Mouse (Mus musculus): ENCODE measurements around the gene 4833439L19Rik. TPM values are rescaled to one million over a fixed set of nuclear protein-coding genes. Genes with fewer than 3 reads are reported as not detected.

Gene 4833439L19Rik
- total RNA-seq, 2 experiments from 2014 or later = 43.9 to 70.1 TPM

DNA sequence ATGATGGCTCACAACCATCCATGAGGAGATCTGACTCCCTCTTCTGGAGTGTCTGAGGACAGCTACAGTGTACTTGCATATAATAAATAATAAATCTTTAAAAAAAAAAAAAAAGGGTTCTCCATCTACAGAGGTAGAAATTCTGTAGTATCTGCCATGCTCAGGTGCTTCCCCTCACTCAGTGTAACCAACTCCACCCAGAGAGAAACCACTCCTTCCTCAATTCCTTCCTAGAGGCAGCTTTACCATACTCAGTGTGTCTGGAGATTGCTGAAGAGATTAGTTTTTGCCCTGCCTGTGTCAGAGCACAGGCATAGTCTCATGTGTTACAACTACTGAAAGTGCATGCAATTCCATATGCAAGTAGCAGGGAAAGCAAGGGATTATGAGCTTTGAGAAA lies 33.1 kb downstream of the 4833439L19Rik start:
- no peak for ATAC-seq (ENCODE audit: poor library complexity, severe bottlenecking)

DNA sequence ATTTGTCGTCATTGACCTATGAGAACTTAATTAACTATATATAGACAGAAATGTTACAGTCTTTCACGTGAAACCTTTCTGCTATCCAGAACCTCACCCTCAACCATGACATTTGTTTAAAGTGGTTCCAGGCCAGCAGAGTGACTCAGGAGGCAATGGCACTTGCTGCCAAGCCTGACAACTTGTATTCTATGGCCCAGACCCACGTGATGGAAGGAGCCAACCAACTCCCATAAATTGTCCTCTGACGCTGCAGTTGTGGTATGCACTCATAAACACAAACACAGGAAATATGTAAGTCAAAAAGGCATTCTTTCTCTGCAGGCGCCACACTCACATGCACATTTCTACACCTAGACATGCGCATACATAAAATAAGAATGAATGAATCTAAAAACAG lies 38.1 kb downstream of the 4833439L19Rik start:
- no peak for ATAC-seq (ENCODE audit: poor library complexity, severe bottlenecking)

DNA sequence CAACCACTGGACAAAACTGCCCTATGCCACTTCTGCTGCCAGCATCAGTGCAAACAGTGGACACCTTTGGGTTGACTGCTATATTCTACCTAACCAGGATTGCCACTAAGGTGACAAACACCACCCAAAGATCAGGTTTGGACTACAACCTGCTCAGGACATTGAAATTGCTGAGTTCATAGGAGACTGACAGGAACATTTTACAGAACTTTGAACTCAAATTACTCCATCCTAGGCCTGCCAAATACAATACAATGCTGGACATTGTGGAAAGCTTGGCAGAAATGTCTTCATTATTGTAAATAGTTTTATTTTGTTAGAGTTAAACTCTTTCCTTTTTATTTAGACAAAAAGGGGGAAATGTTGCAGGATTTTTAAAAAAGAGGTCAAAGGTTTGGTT lies 44.1 kb downstream of the 4833439L19Rik start:
- ATAC-seq (ENCODE audit: poor library complexity, severe bottlenecking) = no peak

DNA sequence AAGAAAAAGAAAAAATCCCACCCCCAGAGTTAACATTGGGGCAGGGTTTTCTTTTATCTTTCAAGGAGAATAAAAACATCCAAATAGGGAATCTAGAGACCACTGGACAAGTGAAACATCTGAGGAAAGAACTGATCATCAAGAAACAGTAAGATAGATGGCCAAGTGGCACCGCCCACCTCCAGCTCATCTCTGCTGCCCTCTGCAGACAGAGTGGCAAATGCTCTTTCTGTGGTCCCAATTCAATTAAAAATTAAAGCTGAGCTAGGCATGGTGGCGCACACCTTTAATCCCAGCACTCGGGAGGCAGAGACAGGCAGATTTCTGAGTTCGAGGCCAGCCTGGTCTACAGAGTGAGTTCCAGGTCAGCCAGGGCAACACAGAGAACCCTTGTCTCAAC lies 45.0 kb downstream of the 4833439L19Rik start:
- ATAC-seq (ENCODE audit: poor library complexity, severe bottlenecking) = peak; percentile 71

DNA sequence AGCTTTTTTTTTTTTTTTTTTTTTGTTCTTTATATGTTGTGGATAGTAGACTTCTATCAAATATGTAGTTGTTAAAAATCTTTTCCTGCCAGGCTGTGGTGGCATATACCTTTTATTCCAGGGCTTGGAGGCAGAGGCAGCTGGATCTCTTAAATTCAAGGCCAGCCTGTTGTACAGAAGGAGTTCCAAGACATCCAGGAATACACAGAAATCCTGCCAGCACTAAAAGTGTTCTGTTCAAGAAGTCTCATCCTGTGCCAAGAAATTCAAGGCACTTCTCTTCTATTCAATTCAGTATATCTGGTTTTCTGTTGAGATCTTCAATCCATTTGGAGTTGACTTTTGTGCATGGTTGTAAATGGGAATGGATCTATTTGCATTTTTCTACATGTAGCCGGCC lies 59.3 kb downstream of the 4833439L19Rik start:
- no peak for ATAC-seq (ENCODE audit: poor library complexity, severe bottlenecking)

DNA sequence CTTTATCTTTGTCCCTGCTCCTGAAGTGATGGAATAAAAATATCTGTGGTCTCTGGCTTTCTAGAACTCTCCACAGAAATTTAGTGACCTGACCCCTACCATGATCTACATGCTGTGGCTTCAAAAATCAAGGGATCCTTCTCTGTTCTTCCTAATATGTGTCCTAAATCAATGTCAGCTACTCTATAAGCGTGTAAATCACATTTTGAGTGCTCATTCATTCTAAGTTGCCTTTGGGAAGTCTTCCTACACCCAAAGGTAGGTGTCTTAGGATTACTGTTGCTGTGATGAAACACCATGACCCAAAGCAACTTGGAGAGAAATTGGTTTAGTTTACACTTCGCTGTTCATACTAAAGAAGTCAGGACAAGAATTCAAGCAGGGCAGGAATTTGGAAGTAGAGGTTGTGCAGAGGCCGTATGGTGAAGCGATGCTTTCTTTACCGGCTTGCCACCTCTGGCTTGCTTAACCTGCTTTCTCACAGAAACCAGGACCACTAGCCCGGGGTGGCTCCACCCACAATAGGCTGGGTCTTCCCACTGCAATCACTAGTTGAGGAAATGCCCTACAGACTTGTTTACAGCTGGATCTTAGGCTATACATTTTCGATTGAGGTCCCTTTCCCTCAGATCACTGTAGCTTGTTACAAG lies 60.5 kb downstream of the 4833439L19Rik start:
- ATAC-seq (ENCODE audit: poor library complexity, severe bottlenecking) = no peak

DNA sequence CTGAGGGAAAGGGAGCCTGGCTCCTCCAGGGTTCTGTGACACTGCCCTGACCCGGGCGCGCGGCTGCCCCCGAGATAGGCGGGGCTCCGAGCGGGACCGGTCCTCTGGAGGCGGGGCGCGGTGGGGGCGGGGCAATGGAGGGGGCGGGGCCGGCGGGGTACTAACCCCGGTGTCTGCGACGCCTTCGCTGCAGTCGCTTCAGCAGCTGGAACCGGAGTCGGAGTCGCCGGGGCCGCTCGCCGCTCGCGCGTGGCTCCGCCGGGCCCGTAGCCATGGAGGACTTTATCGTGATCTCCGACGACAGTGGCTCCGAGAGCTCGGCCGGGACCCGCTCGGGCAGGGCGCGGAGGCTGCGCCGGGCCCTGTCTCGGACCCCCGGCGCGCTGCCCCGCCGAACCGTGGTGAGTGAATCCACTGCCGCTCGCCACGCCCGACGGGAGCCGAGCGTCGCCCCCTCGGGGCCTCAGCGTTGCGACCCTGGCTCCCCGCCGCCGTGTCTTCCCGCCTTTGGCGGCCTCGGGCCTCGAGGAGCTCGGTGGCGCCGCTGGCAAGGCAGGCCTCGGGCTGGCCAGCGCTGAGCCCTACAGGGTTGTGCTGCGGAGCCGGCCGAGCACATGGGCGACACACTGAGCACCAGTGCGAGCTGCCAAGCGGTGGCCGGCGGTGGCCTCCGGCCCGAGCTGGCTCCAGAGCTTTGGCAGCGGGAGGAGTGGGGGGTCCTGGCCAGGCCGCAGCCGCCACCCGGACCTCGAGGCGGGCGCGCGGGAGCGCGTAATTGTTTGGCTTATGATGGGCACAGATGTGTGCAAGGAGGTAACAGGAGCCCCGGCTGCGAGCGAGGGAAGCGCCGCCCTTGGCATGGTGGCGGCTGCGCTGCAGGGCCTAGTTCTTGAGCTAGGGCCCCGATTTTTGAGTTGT lies 61.4 kb downstream of the 4833439L19Rik start, which contains the start of gene Simc1:
Gene Simc1, plus strand, starts transcription at position 176 of the 918 bp plus-strand sequence.
- peak; percentile 93 for ATAC-seq (ENCODE audit: poor library complexity, severe bottlenecking)

DNA sequence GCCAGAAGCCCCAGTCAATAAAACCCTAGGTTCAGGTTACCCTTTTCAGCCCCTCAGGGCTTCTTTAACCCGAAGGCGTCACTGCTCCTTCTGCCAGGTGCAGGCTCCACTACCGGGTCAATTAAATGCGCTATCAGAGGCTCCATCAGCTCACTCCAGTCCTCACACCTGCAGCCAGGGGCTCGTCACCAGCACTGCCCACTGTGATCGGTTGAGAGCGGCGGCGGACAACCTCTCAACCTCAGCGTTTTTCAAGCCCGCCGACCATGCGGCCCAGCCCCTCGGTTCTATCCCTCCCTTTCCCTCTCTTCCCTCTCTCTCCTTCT lies 62.0 kb downstream of the 4833439L19Rik start:
- peak; percentile 51 for ATAC-seq (ENCODE audit: poor library complexity, severe bottlenecking)

DNA sequence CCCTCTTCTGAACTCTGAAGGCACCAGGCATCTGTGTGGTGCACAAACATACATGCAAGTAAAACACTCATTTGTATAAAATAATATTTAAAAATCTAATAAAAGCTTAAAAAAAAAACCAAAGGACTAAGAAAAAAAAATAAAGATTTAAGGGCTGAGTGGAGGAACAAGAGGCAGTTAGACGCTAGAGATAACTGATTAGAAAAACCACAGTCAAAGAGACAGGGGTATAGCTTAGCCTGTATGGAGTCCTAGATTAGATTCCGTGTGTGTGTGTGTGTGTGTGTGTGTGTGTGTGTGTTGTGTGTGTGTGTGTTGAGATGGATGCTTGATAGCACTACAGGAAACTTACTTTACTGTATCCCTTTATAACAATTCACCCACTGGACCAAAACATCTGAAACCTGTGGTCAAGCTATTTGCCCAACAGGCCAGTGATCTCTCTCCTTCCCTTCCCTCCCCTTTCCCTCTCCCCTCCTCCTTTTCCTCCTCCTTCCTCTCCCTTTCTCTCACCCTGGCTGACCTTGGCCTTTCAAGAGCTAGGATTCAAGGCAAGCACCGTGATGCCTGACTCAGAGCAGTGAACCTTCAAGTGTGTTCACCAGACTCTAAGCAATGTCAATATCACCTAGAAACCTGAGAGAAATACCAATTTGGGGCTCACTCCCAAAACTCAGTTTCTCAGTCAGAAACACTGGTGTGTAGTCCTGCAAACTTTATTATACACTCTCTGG lies 63.1 kb downstream of the 4833439L19Rik start:
- ATAC-seq (ENCODE audit: poor library complexity, severe bottlenecking) = no peak

DNA sequence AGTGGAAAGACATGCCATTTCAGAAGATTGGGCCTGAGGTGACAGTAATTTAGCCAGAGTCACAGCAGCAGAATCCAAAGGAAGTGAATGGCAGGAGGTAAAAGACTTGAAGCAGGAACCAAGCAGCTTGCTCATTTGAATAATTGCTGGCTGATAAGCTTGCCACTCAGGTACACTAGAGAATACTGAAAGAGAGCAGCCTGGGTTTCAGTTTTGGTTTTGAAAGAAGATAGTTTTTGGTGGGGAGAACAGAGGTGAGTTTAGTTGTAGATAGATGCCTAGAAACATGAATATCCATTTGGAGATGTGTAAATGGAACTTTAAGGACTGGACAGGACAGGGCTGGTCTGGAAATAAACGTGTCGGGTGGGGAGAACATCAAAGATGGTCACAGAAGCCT lies 63.9 kb downstream of the 4833439L19Rik start:
- ATAC-seq (ENCODE audit: poor library complexity, severe bottlenecking) = no peak

Other genes starting within 250 kb of the 4833439L19Rik start
- 0.05 TPM in 1 of 2 replicates, not detected in the other for gene Cplx2, start 194.1 kb downstream of the 4833439L19Rik start, total RNA-seq (2015)
- gene Cplx2, start 194.1 kb downstream of the 4833439L19Rik start, total RNA-seq (2017) = 0.04 TPM in 1 of 2 replicates, not detected in the other
- 15.2 and 16.2 TPM in 2 replicates for gene Thoc3, start 96.6 kb downstream of the 4833439L19Rik start, total RNA-seq (2015)
- gene Thoc3, start 96.6 kb downstream of the 4833439L19Rik start, total RNA-seq (2017) = 19.6 and 20.6 TPM in 2 replicates
- gene Simc1, start 61.7 kb downstream of the 4833439L19Rik start, total RNA-seq (2015) = 5.3 and 5.5 TPM in 2 replicates
- 4.1 and 5.3 TPM in 2 replicates for gene Simc1, start 61.7 kb downstream of the 4833439L19Rik start, total RNA-seq (2017)
- gene Arl10, start 9.6 kb upstream of the 4833439L19Rik start, total RNA-seq (2015) = 20.4 and 22.4 TPM in 2 replicates
- gene Arl10, start 9.6 kb upstream of the 4833439L19Rik start, total RNA-seq (2017) = 22.9 and 23.3 TPM in 2 replicates
- gene Nop16, start 24.7 kb upstream of the 4833439L19Rik start, total RNA-seq (2015) = 15.6 and 18.9 TPM in 2 replicates
- 27.8 and 28.0 TPM in 2 replicates for gene Nop16, start 24.7 kb upstream of the 4833439L19Rik start, total RNA-seq (2017)
- 144 and 147 TPM in 2 replicates for gene Higd2a, start 24.8 kb upstream of the 4833439L19Rik start, total RNA-seq (2015)
- 66.2 and 100 TPM in 2 replicates for gene Higd2a, start 24.8 kb upstream of the 4833439L19Rik start, total RNA-seq (2017)
- 5.9 and 6.6 TPM in 2 replicates for gene Cltb, start 45.9 kb upstream of the 4833439L19Rik start, total RNA-seq (2015)
- gene Cltb, start 45.9 kb upstream of the 4833439L19Rik start, total RNA-seq (2017) = 19.3 and 20.7 TPM in 2 replicates
- 23.1 and 32.6 TPM in 2 replicates for gene Faf2, start 56.3 kb upstream of the 4833439L19Rik start, total RNA-seq (2015)
- gene Faf2, start 56.3 kb upstream of the 4833439L19Rik start, total RNA-seq (2017) = 36.1 and 38.9 TPM in 2 replicates
- gene Rnf44, start 128.5 kb upstream of the 4833439L19Rik start, total RNA-seq (2015) = 70.0 and 71.3 TPM in 2 replicates
- 17.8 and 21.2 TPM in 2 replicates for gene Rnf44, start 128.5 kb upstream of the 4833439L19Rik start, total RNA-seq (2017)
- not detected in 2 replicates for gene Cdhr2, start 136.0 kb upstream of the 4833439L19Rik start, total RNA-seq (2015)
- not detected in 2 replicates for gene Cdhr2, start 136.0 kb upstream of the 4833439L19Rik start, total RNA-seq (2017)
- not detected in 2 replicates for gene Gprin1, start 184.4 kb upstream of the 4833439L19Rik start, total RNA-seq (2015)
- not detected in 2 replicates for gene Gprin1, start 184.4 kb upstream of the 4833439L19Rik start, total RNA-seq (2017)
- not detected in 2 replicates for gene Sncb, start 201.2 kb upstream of the 4833439L19Rik start, total RNA-seq (2015)
- gene Sncb, start 201.2 kb upstream of the 4833439L19Rik start, total RNA-seq (2017) = not detected in 2 replicates
- not detected in 2 replicates for gene Eif4e1b, start 218.6 kb upstream of the 4833439L19Rik start, total RNA-seq (2015)
- gene Eif4e1b, start 218.6 kb upstream of the 4833439L19Rik start, total RNA-seq (2017) = not detected in 2 replicates
- 6.7 and 14.2 TPM in 2 replicates for gene Tspan17, start 223.9 kb upstream of the 4833439L19Rik start, total RNA-seq (2015)
- 9.6 and 10.1 TPM in 2 replicates for gene Tspan17, start 223.9 kb upstream of the 4833439L19Rik start, total RNA-seq (2017)

Data from megakaryocyte, adult 5-6 weeks (primary cell).